Mouse (Mus musculus) stomach, postnatal 0 days (tissue): ENCODE data around the gene Phlpp2.

Source experiments
- CTCF ChIP-seq: IDR thresholded peaks from 2 replicates; pipeline ENCODE4 v1.5.1; 2016; ENCODE audit warnings: antibody characterized with exemption, low read depth, mild to moderate bottlenecking, moderate library complexity
- EP300 ChIP-seq: optimal IDR thresholded peaks from 2 replicates; pipeline ENCODE3; 2016; ENCODE audit warnings: antibody characterized with exemption

DNA sequence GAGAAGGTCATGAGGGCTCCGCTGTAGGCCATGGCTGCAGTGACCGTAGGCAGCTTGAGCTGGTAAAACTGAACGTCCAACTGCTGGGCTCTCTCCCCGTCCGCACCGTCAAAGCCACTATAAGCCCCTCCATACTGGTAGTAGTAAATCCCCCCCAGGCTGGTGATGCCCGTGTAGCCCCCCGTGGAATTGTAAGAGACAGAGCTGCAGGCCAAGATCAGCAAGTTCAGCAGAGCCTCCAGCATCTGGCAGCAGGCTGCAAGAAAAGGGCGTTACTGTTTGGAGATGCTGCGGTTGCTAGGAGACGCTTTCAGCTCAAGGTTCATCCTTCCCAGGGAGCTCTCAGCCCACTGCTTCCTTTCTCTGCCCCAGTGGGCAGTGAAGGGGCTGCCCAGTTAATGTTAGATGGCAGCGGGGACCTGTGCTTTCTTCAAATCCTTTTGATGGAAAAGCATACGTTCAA is 86.2 kb downstream of the Phlpp2 start:
- TF ChIP-seq CTCF, result no peak
- TF ChIP-seq EP300, result no peak
